Mouse (Mus musculus) kidney, embryonic 14.5 days (tissue): ENCODE data around the gene Amigo3. TPM values are rescaled to one million over a fixed set of nuclear protein-coding genes. Genes with fewer than 3 reads are reported as not detected.
A peak's percentile ranks its signal among the peaks of the same experiment; 100 is the strongest.
"Not testable (repeated sequence)": the region's sequence is repeated elsewhere in the genome, so short reads cannot be mapped to it uniquely, and the experiment has no call there.

ENCODE experiments used
- ATAC-seq: fragments of 200-750 bp; cut with Nextera tagmentation; 2 replicates; pipeline ENCODE4 v1.8.0; 2017; ENCODE audit warnings: moderate number of reproducible peaks, mild to moderate bottlenecking, moderate TSS enrichment, moderate library complexity; ENCODE audit not compliant: low FRiP score, low TSS enrichment
- H3K27ac ChIP-seq: fragments of 300-500 bp; sonication (generic); 2 replicates; pipeline ENCODE4 v1.5.1; 2014; ENCODE audit warnings: low read depth, mild to moderate bottlenecking, low read length, moderate library complexity, mixed read lengths
- H3K27me3 ChIP-seq: fragments of 300-500 bp; sonication (generic); 2 replicates; pipeline ENCODE4 v1.6.1; 2014; ENCODE audit warnings: mild to moderate bottlenecking, low read length; ENCODE audit not compliant: control insufficient read depth, insufficient read depth
- H3K36me3 ChIP-seq: fragments of 300-500 bp; sonication (generic); 2 replicates; pipeline ENCODE4 v1.6.1; 2014; ENCODE audit warnings: low read length, mixed read lengths; ENCODE audit not compliant: control insufficient read depth, insufficient read depth
- H3K4me1 ChIP-seq: fragments of 300-500 bp; sonication (generic); 2 replicates; pipeline ENCODE4 v1.6.1; 2014; ENCODE audit warnings: low read length, mixed read lengths; ENCODE audit not compliant: control insufficient read depth, insufficient read depth
- H3K4me2 ChIP-seq: fragments of 300-500 bp; sonication (generic); replicated peaks from 2 replicates; pipeline ENCODE4 v1.6.1; 2014; ENCODE audit warnings: low read depth, mild to moderate bottlenecking, low read length
- H3K4me3 ChIP-seq: fragments of 300-500 bp; sonication (generic); 2 replicates; pipeline ENCODE4 v1.5.1; 2014; ENCODE audit warnings: mild to moderate bottlenecking, low read length
- H3K9ac ChIP-seq: fragments of 300-500 bp; sonication (generic); 2 replicates; pipeline ENCODE4 v1.6.1; 2014; ENCODE audit warnings: low read depth, mild to moderate bottlenecking, low read length, moderate library complexity
- H3K9me3 ChIP-seq: fragments of 300-500 bp; sonication (generic); 2 replicates; pipeline ENCODE4 v1.6.1; 2016; ENCODE audit warnings: low read length; ENCODE audit not compliant: control insufficient read depth
- WGBS: fragments of 180-500 bp; shearing (Covaris S2); extraction: QIAGEN DNeasy Blood & Tissue Kit; methylation state at CpG from one replicate; pipeline ENCODE4 v1.1.7; 2014; 5-methylcytosine and 5-hydroxymethylcytosine counted together
- polyA plus RNA-seq: library from polyadenylated mRNA; unstranded; fragments of >200 nt; fragmentation: Nextera tagmentation; extraction: Ambion mirVana; gene quantifications from 2 replicates; pipeline ENCODE4 v1.2.1, GENCODE M21; 2014

Amigo3 gene
- polyA plus RNA-seq, result 1.6 and 2.1 TPM in 2 replicates

DNA sequence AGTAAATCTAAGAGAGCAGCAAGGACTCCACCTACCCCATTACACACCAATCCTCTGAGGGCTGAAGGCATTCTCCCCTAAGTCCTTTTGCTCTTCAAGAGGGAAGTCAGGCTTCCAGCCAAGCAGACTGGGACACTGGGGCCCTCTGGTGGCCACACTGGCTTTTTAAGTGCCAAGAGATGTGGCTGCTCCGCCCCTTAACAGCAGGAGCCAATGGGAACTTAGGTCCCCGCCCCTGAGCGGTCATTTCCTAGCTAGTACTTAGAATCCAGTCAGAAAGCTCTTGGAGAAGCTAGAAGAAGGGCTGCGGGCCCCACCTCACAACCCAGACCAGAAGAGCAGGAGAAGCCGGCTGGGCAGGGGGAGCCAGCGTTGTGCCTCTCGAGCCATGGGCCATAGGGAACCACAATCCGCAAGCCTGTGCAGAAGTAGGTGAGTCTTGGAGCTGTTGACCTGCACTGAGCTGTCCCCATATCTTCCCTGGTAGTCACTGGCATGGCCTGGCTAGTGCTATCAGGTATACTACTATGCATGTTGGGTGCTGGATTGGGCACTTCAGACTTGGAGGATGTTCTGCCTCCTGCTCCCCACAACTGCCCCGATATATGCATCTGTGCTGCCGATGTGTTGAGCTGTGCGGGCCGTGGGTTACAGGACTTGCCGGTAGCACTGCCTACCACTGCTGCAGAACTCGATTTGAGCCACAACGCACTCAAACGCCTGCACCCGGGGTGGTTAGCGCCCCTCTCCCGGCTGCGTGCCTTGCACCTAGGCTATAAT is at the start of gene Amigo3:
TSS of gene Amigo3 (plus strand) at position 275 of the 780 bp plus-strand sequence.
- H3K9me3 ChIP-seq, result no peaks in the 10 kb centered on the region
- H3K27me3 ChIP-seq, result no peaks in the 10 kb centered on the region
- 0 out of 2 replicates have a peak within 1 kb of the TSS, but pooled peaks have one; percentile 6 for H3K4me3 ChIP-seq
- H3K36me3 ChIP-seq, result peaks cover 49% of the 10 kb centered on the region
- H3K9ac ChIP-seq, result peak within 1 kb of the TSS; percentile 37; the same call in 1 of the 2 replicates
- no peak within 1 kb of the TSS for H3K27ac ChIP-seq
- peak; percentile 53 for ATAC-seq
- peak within 1 kb of the TSS; percentile 37 for H3K4me2 ChIP-seq
- peaks cover 17% of the 10 kb centered on the region for H3K4me1 ChIP-seq
- 57% methylated on average over 20 of the region's 20 CpGs for WGBS

DNA sequence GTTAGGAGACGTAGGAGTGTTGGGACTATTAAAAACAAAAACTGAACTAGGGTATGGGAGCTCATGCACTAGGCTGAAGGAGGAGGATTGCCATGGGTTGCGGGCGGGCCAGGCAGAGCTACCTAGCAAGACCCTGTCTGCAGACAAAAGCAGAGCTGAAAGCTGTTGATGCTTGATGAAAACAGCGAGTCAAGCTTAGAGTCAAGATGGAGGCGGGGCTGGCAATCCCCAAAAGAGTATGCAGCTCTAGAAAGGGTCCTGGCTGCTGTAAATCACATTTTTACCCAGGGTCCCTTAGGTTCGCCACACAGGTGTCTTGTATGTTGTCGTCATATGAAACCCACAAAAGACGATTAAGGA is 49.4 kb upstream of the Amigo3 start:
- Histone ChIP-seq H3K27ac (peak overlapping the region; percentile 72), H3K9ac (peak overlapping the region; percentile 67), H3K36me3 (peaks cover 3% of the 10 kb centered on the region; the same call in 1 of the 2 replicates), H3K4me2 (peak overlapping the region; percentile 80), H3K4me1 (peaks cover 15% of the 10 kb centered on the region), H3K27me3 (no peaks in the 10 kb centered on the region), H3K4me3 (peak overlapping the region; percentile 60), H3K9me3 (no peaks in the 10 kb centered on the region)
- ATAC-seq, result no peak
- 4% methylated on average over 8 of the region's 8 CpGs for WGBS

DNA sequence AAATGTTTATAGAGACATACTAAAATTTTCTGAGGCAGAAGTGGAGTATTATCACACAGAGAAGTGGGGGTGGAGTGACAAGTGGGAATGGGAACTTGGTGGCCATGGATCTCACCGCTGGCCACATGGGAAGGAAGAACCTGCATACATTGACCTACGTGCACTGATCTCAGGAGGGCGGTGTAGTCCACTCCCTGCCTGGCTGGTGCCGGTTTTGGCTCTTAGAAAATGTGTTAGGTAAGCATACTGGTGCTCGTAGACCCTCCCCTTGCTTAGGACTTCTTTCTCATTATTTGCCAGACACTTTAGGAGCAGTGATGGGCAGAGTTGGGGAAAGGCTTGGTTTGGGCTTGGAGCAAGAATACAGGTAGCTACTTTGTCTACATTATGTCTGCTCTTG is 44.9 kb upstream of the Amigo3 start:
- Histone ChIP-seq H3K4me1 (peaks cover 15% of the 10 kb centered on the region), H3K4me3 (no peak overlapping the region), H3K4me2 (no peak overlapping the region), H3K9ac (no peak overlapping the region), H3K27ac (no peak overlapping the region), H3K9me3 (no peaks in the 10 kb centered on the region), H3K36me3 (peaks cover 5% of the 10 kb centered on the region; the same call in 1 of the 2 replicates), H3K27me3 (no peaks in the 10 kb centered on the region)
- no peak for ATAC-seq
- 90% methylated on average over 5 of the region's 5 CpGs for WGBS

DNA sequence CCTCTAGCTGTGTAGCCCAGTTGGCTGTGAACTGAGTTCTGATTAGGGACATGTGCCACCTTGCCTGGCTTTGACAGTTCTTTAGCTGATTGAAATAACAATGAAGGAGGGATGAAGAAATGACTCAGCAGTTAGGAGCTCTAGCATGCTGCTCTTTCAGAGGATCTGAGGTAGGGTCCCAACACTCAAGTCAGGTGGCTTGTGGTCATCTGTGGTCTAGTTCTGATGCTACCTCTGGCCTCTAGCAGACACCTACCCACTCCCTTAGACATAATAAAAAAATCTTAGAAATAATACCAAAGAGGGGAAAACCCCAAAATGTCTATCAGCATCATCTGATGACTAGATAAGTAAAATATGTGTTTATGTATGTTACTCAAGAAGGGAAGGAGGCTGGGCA is 42.6 kb upstream of the Amigo3 start:
- no peak overlapping the region for H3K27ac ChIP-seq
- H3K9ac ChIP-seq, result no peak overlapping the region
- H3K27me3 ChIP-seq, result no peaks in the 10 kb centered on the region
- 0 out of 2 replicates have a peak, but pooled peaks cover 2% of the 10 kb centered on the region for H3K36me3 ChIP-seq
- no peaks in the 10 kb centered on the region for H3K4me1 ChIP-seq
- no peak overlapping the region for H3K4me2 ChIP-seq
- no peaks in the 10 kb centered on the region for H3K9me3 ChIP-seq
- no peak overlapping the region for H3K4me3 ChIP-seq
- ATAC-seq, result no peak

DNA sequence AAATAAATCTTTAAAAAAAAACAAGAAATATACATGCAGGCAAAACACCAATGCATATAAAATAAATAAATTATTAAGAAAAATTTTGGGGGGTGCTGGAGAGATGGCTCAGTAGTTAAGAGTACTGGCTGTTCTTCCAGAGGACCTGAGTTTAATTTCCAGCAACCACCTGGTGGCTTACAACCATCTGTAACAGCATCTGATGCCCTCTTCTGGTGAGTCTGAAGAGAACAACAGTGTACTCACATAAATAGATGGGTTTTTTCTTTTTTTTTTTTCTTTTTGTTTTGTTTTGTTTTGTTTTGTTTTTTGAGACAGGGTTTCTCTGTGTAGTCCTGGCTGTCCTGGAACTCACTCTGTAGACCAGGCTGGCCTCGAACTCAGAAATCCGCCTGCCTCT is 39.4 kb upstream of the Amigo3 start:
- not testable (repeated sequence) for H3K4me1 ChIP-seq, H3K4me3 ChIP-seq, H3K36me3 ChIP-seq, ATAC-seq, H3K4me2 ChIP-seq, H3K27ac ChIP-seq, H3K9ac ChIP-seq, H3K27me3 ChIP-seq, H3K9me3 ChIP-seq
- WGBS, result 100% methylated on average over 2 of the region's 2 CpGs

DNA sequence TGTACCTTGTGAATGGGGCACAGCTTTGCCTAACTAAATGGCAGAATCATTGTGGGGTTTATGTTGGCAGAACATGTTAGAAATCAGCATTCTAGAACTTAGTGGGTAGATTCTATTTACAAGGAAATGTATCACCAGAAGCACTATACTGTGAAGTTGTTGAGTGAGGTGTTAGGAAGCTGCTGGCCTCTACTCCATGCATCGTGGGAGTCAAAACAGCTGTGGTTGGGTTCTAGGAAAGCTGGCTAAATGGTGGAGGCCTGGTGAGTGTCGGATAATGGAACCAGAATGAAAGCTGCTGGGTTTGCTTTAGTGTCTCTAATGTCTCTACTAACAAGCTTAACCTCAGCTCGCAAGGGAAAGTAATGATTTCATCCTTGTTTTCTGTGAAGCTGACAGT is 35.8 kb upstream of the Amigo3 start:
- H3K4me3 ChIP-seq, result no peak overlapping the region
- peaks cover 8% of the 10 kb centered on the region; the same call in 1 of the 2 replicates for H3K36me3 ChIP-seq
- ATAC-seq, result no peak
- H3K9me3 ChIP-seq, result no peaks in the 10 kb centered on the region
- H3K27me3 ChIP-seq, result no peaks in the 10 kb centered on the region
- H3K4me1 ChIP-seq, result peaks cover 3% of the 10 kb centered on the region; the same call in 1 of the 2 replicates
- H3K4me2 ChIP-seq, result no peak overlapping the region
- no peak overlapping the region for H3K27ac ChIP-seq
- no peak overlapping the region for H3K9ac ChIP-seq
- 89% methylated on average over 3 of the region's 3 CpGs for WGBS

DNA sequence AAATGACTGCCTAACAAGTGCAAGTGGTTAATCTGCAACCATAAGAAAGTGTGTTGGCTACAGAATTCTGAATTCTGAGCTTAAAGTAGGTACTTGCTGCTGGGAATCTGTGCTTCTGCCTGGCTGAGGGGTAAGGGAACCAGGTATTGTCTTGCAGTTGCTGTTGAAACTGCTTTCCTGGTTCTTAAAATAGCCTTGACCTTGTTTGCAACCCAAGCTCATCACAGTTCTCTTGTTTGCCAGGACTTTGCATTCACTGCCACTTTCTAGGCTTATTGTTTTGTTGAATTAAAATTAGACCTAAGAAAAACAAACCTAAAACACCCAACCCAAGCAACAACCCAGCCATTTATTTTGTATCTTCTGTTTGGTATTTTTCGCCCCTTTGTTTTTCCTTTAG is 32.2 kb upstream of the Amigo3 start:
- H3K27ac ChIP-seq, result no peak overlapping the region
- 88% methylated on average over 1 of the region's 1 CpGs for WGBS

DNA sequence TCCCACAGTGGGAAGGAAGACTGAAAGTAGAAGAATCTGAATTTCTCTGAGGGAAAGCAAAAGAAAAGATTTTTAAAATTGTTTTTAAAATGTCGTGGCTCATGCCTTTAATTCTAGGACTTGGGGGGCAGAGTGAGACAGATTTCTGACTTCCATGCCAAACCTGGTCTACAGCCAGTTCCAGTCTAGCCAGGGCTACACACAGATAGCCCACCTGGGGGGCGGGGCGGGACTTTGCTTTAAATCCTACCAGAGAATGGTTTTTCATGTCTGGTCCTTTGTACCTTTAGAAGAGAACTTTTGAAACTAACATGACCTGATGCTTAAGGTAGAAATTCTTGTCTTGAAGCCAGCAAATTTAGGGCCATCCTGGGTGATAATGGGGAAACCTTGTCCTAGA is 29.7 kb upstream of the Amigo3 start:
- Histone ChIP-seq H3K4me3 (no peak overlapping the region), H3K27ac (no peak overlapping the region), H3K36me3 (peaks cover 36% of the 10 kb centered on the region), H3K9me3 (no peaks in the 10 kb centered on the region), H3K27me3 (no peaks in the 10 kb centered on the region), H3K4me1 (peaks cover 3% of the 10 kb centered on the region; the same call in 1 of the 2 replicates), H3K9ac (no peak overlapping the region), H3K4me2 (no peak overlapping the region)
- ATAC-seq, result no peak
- WGBS, result 91% methylated on average over 3 of the region's 3 CpGs

More for the DNA sequence above, 32.2 kb upstream of the Amigo3 start:
- no peak overlapping the region for H3K4me3 ChIP-seq
- H3K4me2 ChIP-seq, result no peak overlapping the region
- H3K36me3 ChIP-seq, result peaks cover 23% of the 10 kb centered on the region
- no peaks in the 10 kb centered on the region for H3K9me3 ChIP-seq
- ATAC-seq, result no peak
- H3K4me1 ChIP-seq, result peaks cover 3% of the 10 kb centered on the region; the same call in 1 of the 2 replicates
- no peak overlapping the region for H3K9ac ChIP-seq
- H3K27me3 ChIP-seq, result no peaks in the 10 kb centered on the region

DNA sequence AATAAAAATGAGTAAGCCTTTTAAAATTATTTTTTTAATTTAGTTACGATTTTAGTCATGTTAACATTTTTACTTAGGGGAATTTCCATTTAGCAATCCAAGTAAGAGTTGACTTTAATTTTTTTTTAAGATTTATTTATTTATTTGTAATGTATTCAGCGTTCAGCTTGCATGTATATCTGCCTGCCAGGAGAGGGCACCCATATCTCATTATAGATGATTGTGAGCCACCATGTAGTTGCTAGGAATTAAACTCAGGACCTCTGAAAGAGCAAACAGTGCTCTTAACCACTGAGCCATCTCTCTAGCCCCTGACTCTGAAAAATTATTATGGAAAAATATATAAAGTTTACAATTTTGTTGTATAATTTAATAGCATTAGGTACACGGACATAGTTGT is 26.4 kb upstream of the Amigo3 start:
- no peaks in the 10 kb centered on the region for H3K27me3 ChIP-seq
- ATAC-seq, result no peak
- no peaks in the 10 kb centered on the region for H3K9me3 ChIP-seq
- no peak overlapping the region for H3K4me2 ChIP-seq
- no peaks in the 10 kb centered on the region for H3K4me1 ChIP-seq
- H3K27ac ChIP-seq, result no peak overlapping the region
- H3K36me3 ChIP-seq, result peaks cover 45% of the 10 kb centered on the region
- WGBS, result 91% methylated on average over 3 of the region's 3 CpGs
- H3K4me3 ChIP-seq, result no peak overlapping the region
- H3K9ac ChIP-seq, result no peak overlapping the region
